8 mouse cellular contexts compared by ENCODE assay signal in genomic region chr1:151685666-151686309, GRCm38 (mm10).
A peak's percentile ranks its signal among the peaks of the same experiment; 100 is the strongest.
DNase-seq lines count a peak whose midpoint lies in the region; ATAC-seq lines count a peak whose summit lies in the region.
"Had no signal": no experiment of that assay in that cellular context is flagged by ENCODE, and none has a peak within 500 bp of the region (broad histone marks: within the 10 kb centered on the region; RNA-seq: fewer than 3 reads in every experiment).

No protein-coding gene starts in this region.

- 0 out of 2 replicates have a peak overlapping the region, but pooled peaks have one; percentile 23 for H3K27ac ChIP-seq in midbrain, embryonic 10.5 days (replicated peaks)
- H3K27ac ChIP-seq in midbrain, embryonic 13.5 days, result no peak overlapping the region
- H3K27ac ChIP-seq in embryonic facial prominence, embryonic 14.5 days (replicated peaks; ENCODE audit: low read depth, low read length), result peak overlapping the region; percentile 84

- H3K9me3 ChIP-seq in midbrain, embryonic 10.5 days (replicated peaks), result no peaks in the 10 kb centered on the region
- no peaks in the 10 kb centered on the region for H3K9me3 ChIP-seq in midbrain, embryonic 13.5 days
- no peaks in the 10 kb centered on the region for H3K9me3 ChIP-seq in embryonic facial prominence, embryonic 14.5 days (ENCODE audit: control insufficient read depth, low read length)

- H3K9ac ChIP-seq in midbrain, embryonic 13.5 days (replicated peaks), result no peak overlapping the region
- peak overlapping the region; percentile 22; the same call in 1 of the 2 replicates for H3K9ac ChIP-seq in embryonic facial prominence, embryonic 14.5 days (ENCODE audit: low read depth, low read length)

- H3K27me3 ChIP-seq in midbrain, embryonic 10.5 days (ENCODE audit: low read depth, poor library complexity, severe bottlenecking), result no peaks in the 10 kb centered on the region
- H3K27me3 ChIP-seq in midbrain, embryonic 13.5 days, result no peaks in the 10 kb centered on the region
- no peaks in the 10 kb centered on the region for H3K27me3 ChIP-seq in embryonic facial prominence, embryonic 14.5 days (replicated peaks; ENCODE audit: control insufficient read depth, insufficient read depth, low read length)

- peak overlapping the region; percentile 23; the same call in 1 of the 2 replicates for H3K4me3 ChIP-seq in midbrain, embryonic 10.5 days
- no peak overlapping the region for H3K4me3 ChIP-seq in midbrain, embryonic 13.5 days (replicated peaks)
- H3K4me3 ChIP-seq in embryonic facial prominence, embryonic 14.5 days (ENCODE audit: low read depth, low read length), result no peak overlapping the region

- H3K36me3 ChIP-seq in midbrain, embryonic 10.5 days, result no peaks in the 10 kb centered on the region
- no peaks in the 10 kb centered on the region for H3K36me3 ChIP-seq in midbrain, embryonic 13.5 days
- no peaks in the 10 kb centered on the region for H3K36me3 ChIP-seq in embryonic facial prominence, embryonic 14.5 days (ENCODE audit: control insufficient read depth, insufficient read depth, low read length)

- no peak overlapping the region for H3K4me2 ChIP-seq in midbrain, embryonic 13.5 days (replicated peaks)
- H3K4me2 ChIP-seq in embryonic facial prominence, embryonic 14.5 days (ENCODE audit: low read depth, low read length), result peak overlapping the region; percentile 16; the same call in 1 of the 2 replicates

- no peak for ATAC-seq in midbrain, embryonic 13.5 days
- peak; percentile 76 for ATAC-seq in embryonic facial prominence, embryonic 14.5 days (ENCODE audit: low read depth)

- WGBS in midbrain, embryonic 10.5 days, result 12% methylated on average over 12 of the region's 12 CpGs
- 10% methylated on average over 12 of the region's 12 CpGs for WGBS in midbrain, embryonic 13.5 days
- WGBS in embryonic facial prominence, embryonic 14.5 days, result 11% methylated on average over 12 of the region's 12 CpGs

- peaks cover 17% of the 10 kb centered on the region for H3K4me1 ChIP-seq in midbrain, embryonic 10.5 days
- peaks cover 5% of the 10 kb centered on the region for H3K4me1 ChIP-seq in midbrain, embryonic 13.5 days (replicated peaks)
- peaks cover 51% of the 10 kb centered on the region for H3K4me1 ChIP-seq in embryonic facial prominence, embryonic 14.5 days (ENCODE audit: control insufficient read depth, insufficient read depth, low read length)

- peak; percentile 14 for DNase-seq in midbrain, embryonic 10.5 days (ENCODE audit: low spot score)
- peak; percentile 77 for DNase-seq in adrenal gland, postnatal 14 days
- DNase-seq in embryonic facial prominence, embryonic 14.5 days (ENCODE audit: low spot score), result peak; percentile 90
- peak; percentile 60 for DNase-seq in retina, embryonic 14.5 days (ENCODE audit: low spot score)
- no peak for DNase-seq in right cerebral cortex, postnatal 10 days (ENCODE audit: low spot score in 2 of 2)
- DNase-seq in left cerebral cortex, adult 11 months (ENCODE audit: low spot score), result no peak
- DNase-seq: right cerebral cortex, postnatal 14 days had no signal

Comparison
In these comparisons a context has a peak if more than half of its experiments do, and no peak if none do; other contexts are left out.
1. DNase-seq: peak in midbrain, embryonic 10.5 days (single experiment), adrenal gland, postnatal 14 days (single experiment), embryonic facial prominence, embryonic 14.5 days (single experiment) and retina, embryonic 14.5 days (single experiment); none in right cerebral cortex, postnatal 10 days (0 of 2) and left cerebral cortex, adult 11 months (single experiment).